Mouse (Mus musculus) heart, embryonic 13.5 days (tissue): ENCODE results near the gene Clasp1. TPM values are rescaled to one million over a fixed set of nuclear protein-coding genes. Genes with fewer than 3 reads are reported as not detected.

Experiments used
- ATAC-seq: fragments of 200-750 bp; cut with Nextera tagmentation; 2 replicates; pipeline ENCODE4 v1.8.0; 2017; ENCODE audit warnings: moderate TSS enrichment; ENCODE audit not compliant: insufficient number of reproducible peaks, low FRiP score, low TSS enrichment; ENCODE audit errors: extremely low read depth
- H3K27ac ChIP-seq: fragments of 300-500 bp; sonication (generic); replicated peaks from 2 replicates; pipeline ENCODE4 v1.5.1; 2015; ENCODE audit warnings: moderate library complexity, mild to moderate bottlenecking, inconsistent platforms
- H3K27me3 ChIP-seq: fragments of 300-500 bp; sonication (generic); replicated peaks from 2 replicates; pipeline ENCODE4 v1.6.1; 2015; ENCODE audit warnings: mild to moderate bottlenecking, inconsistent platforms
- H3K36me3 ChIP-seq: fragments of 300-500 bp; sonication (generic); 2 replicates; pipeline ENCODE4 v1.6.1; 2015; ENCODE audit warnings: mild to moderate bottlenecking, inconsistent platforms
- H3K4me1 ChIP-seq: fragments of 300-500 bp; sonication (generic); 2 replicates; pipeline ENCODE4 v1.6.1; 2015; ENCODE audit warnings: inconsistent platforms
- H3K4me2 ChIP-seq: fragments of 300-500 bp; sonication (generic); 2 replicates; pipeline ENCODE4 v1.6.1; 2015; ENCODE audit warnings: inconsistent platforms, mild to moderate bottlenecking, moderate library complexity
- H3K4me3 ChIP-seq: fragments of 300-500 bp; sonication (generic); 2 replicates; pipeline ENCODE4 v1.5.1; 2015; ENCODE audit warnings: moderate library complexity, mild to moderate bottlenecking, inconsistent platforms
- H3K9ac ChIP-seq: fragments of 300-500 bp; sonication (generic); 2 replicates; pipeline ENCODE4 v1.6.1; 2015; ENCODE audit warnings: inconsistent platforms, mild to moderate bottlenecking, moderate library complexity
- H3K9me3 ChIP-seq: fragments of 300-500 bp; sonication (generic); 2 replicates; pipeline ENCODE4 v1.6.1; 2016; ENCODE audit warnings: inconsistent platforms
- WGBS: fragments of 180-500 bp; shearing (Covaris S2); methylation state at CpG from one replicate; pipeline ENCODE4 v1.1.7; 2015; ENCODE audit warnings: mixed read lengths; 5-methylcytosine and 5-hydroxymethylcytosine counted together
- polyA plus RNA-seq: library from polyadenylated mRNA; unstranded; fragments of >200 nt; fragmentation: Nextera tagmentation; extraction: Ambion mirVana; gene quantifications from 2 replicates; pipeline ENCODE4 v1.2.1, GENCODE M21; 2015

The Clasp1 gene
- polyA plus RNA-seq, 1 experiment from 2014 or later = 73.2 TPM

DNA sequence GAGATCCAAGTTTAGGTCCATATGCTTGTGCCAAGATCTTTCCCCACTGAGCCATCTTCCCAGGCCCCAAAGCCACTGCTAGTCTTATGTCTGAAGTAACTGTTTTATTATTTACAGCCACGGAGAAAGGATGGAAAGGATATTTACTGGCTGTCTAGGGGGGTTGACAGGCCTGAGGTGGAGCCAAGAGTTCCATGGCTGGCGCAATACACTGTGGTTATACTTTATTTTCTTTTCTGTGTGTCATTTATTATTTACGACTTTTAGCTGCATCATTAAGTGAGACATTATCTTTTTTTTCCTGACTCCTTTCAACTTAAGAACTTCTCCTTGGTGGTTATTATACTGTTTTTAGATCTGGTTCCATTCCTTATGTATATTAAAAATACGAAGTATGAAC lies 42.7 kb downstream of the Clasp1 start:
- Histone ChIP-seq H3K4me1 (peaks cover 28% of the 10 kb centered on the region), H3K27ac (no peak overlapping the region), H3K4me2 (no peak overlapping the region), H3K9ac (no peak overlapping the region), H3K36me3 (peaks cover 5% of the 10 kb centered on the region), H3K27me3 (no peaks in the 10 kb centered on the region), H3K9me3 (no peaks in the 10 kb centered on the region), H3K4me3 (no peak overlapping the region)
- ATAC-seq = no peak
- WGBS = 86% methylated on average over 4 of the region's 4 CpGs

DNA sequence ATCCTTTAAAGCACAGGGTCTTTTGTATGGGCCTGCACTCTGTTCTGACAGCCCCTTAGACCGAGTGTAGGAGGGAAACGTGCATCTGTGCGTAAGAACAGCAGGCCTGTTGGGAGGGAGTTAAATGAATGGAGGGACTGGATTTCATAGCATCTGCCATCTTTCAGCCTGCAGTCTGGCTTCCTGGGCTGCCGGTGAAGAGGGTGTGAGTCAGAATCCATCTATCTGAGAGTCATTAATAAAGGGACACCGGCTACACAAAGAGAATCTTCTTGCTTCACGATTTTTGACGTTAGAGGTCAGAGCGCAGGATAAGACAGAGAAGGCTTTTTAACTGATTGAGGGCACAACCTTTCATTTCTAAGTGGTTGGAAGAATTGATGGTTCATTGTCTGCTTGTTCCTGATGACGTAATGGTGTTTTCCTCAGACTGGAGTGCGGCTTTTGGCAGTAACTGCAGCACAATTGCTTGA lies 46.2 kb downstream of the Clasp1 start:
- H3K4me1 ChIP-seq = peaks cover 17% of the 10 kb centered on the region
- 61% methylated on average over 10 of the region's 10 CpGs for WGBS
- H3K27me3 ChIP-seq = no peaks in the 10 kb centered on the region
- no peak overlapping the region for H3K4me2 ChIP-seq
- no peak overlapping the region for H3K4me3 ChIP-seq
- H3K9me3 ChIP-seq = no peaks in the 10 kb centered on the region
- H3K27ac ChIP-seq = 0 out of 2 replicates have a peak overlapping the region, but pooled peaks have one; percentile 5
- no peak overlapping the region for H3K9ac ChIP-seq
- no peak for ATAC-seq
- peaks cover 5% of the 10 kb centered on the region for H3K36me3 ChIP-seq

DNA sequence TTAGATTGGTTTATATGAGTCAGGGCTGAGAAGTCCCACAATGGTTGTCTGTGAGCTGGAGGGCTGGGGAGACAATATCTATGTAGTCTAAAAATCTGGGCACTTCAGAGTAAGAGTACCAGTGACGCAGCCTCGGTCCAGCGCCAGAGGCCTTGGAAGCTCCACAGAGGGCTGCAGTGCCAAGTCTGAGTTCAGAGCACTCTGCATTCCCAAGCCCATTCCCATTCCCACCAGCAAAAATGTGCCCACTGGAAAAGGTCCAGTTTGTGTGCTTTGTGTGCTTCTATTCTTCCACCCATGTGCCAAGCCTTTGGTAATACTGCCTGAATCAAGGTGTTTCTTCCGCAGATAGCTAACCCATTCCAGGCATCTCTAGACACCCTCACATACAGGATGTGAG lies 49.0 kb downstream of the Clasp1 start:
- peaks cover 5% of the 10 kb centered on the region for H3K36me3 ChIP-seq
- 84% methylated on average over 4 of the region's 4 CpGs for WGBS
- no peak for ATAC-seq

GRCm38 (mm10) chr1:118438332-118438731 lies 49.5 kb downstream of the Clasp1 start:
- no peak for ATAC-seq
- Histone ChIP-seq H3K9me3 (no peaks in the 10 kb centered on the region), H3K4me1 (peaks cover 18% of the 10 kb centered on the region), H3K36me3 (peaks cover 3% of the 10 kb centered on the region), H3K4me2 (no peak overlapping the region), H3K27me3 (no peaks in the 10 kb centered on the region), H3K9ac (no peak overlapping the region), H3K4me3 (no peak overlapping the region), H3K27ac (no peak overlapping the region)

More for the DNA sequence above, 49.0 kb downstream of the Clasp1 start:
- Histone ChIP-seq H3K27ac (no peak overlapping the region), H3K9me3 (no peaks in the 10 kb centered on the region), H3K4me1 (peaks cover 17% of the 10 kb centered on the region), H3K4me3 (no peak overlapping the region), H3K4me2 (no peak overlapping the region), H3K27me3 (no peaks in the 10 kb centered on the region), H3K9ac (no peak overlapping the region)

GRCm38 (mm10) chr1:118440547-118440946 lies 51.7 kb downstream of the Clasp1 start:
- ATAC-seq = no peak
- H3K27me3 ChIP-seq = no peaks in the 10 kb centered on the region
- H3K27ac ChIP-seq = no peak overlapping the region
- H3K36me3 ChIP-seq = no peaks in the 10 kb centered on the region
- WGBS = 85% methylated on average over 1 of the region's 1 CpGs
- no peak overlapping the region for H3K9ac ChIP-seq
- H3K4me3 ChIP-seq = no peak overlapping the region
- no peaks in the 10 kb centered on the region for H3K9me3 ChIP-seq
- H3K4me1 ChIP-seq = peaks cover 34% of the 10 kb centered on the region
- H3K4me2 ChIP-seq = no peak overlapping the region

DNA sequence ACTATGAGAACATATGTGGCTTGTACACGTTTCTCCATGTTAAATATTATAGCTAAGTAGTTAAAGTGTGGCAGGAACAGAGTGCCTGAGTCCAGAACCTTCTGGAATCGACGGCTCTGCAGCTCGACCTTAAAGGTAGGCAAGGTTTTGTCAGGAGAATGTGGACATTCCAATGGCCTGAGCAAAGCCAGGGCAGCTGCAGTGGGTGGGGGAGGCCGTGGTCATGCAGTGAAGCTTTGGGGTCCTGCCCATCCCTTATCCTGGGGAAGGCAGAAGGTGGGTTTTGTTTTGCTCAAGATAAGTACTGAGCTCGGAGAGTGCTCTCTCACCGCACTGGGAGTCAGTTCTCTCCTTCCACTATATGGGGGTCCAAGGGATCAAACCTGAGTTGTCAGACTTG lies 55.6 kb downstream of the Clasp1 start:
- Histone ChIP-seq H3K4me1 (peaks cover 53% of the 10 kb centered on the region), H3K27me3 (no peaks in the 10 kb centered on the region), H3K4me2 (no peak overlapping the region), H3K36me3 (no peaks in the 10 kb centered on the region), H3K4me3 (no peak overlapping the region), H3K9me3 (no peaks in the 10 kb centered on the region), H3K9ac (no peak overlapping the region), H3K27ac (no peak overlapping the region)
- no peak for ATAC-seq
- 46% methylated on average over 7 of the region's 7 CpGs for WGBS

DNA sequence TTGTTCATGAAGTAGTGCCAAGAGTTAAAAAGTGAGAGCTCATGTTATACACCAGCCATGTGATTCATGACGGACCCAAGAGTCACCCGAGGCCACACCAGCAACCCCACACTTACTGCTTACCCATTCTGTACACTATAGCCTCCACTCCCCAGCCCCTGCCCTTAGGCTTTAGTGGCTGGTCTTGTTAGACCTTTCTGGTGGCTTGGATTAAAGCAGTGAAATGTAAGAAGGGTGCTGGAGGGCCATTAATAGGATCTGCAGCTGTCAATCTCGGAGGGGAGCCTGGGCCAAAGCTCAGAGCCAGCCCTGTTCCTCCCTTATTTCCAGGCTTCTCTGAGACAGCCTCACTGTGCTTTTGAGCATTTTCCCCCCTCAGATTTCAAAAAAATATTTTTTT lies 56.1 kb downstream of the Clasp1 start:
- no peak for ATAC-seq
- H3K27me3 ChIP-seq = no peaks in the 10 kb centered on the region
- H3K4me2 ChIP-seq = no peak overlapping the region
- no peaks in the 10 kb centered on the region for H3K36me3 ChIP-seq
- no peaks in the 10 kb centered on the region for H3K9me3 ChIP-seq
- WGBS = 56% methylated on average over 3 of the region's 3 CpGs
- no peak overlapping the region for H3K9ac ChIP-seq
- no peak overlapping the region for H3K4me3 ChIP-seq
- H3K4me1 ChIP-seq = peaks cover 53% of the 10 kb centered on the region
- 0 out of 2 replicates have a peak overlapping the region, but pooled peaks have one; percentile 26 for H3K27ac ChIP-seq

DNA sequence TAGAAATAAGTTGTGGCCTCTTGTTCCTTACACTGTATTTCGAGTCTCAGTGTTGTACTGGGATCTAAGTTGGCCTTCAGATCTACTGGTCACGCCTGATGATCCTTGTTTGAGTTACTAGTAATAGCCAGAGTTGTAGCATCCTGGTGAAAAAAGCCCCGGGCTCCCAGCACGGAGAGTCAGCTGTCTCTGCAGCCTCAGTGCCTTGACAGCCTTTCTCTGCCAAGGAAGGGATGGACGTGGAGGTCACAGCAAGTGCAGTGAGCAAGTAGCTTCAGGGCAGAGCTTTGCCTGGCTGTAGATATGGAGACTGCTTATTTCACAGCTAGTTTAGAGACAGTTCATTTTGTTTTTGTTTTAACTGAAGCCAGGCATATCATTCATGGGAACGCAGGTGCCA lies 56.6 kb downstream of the Clasp1 start:
- Histone ChIP-seq H3K9ac (0 out of 2 replicates have a peak overlapping the region, but pooled peaks have one; percentile 20), H3K4me1 (peaks cover 53% of the 10 kb centered on the region), H3K27me3 (no peaks in the 10 kb centered on the region), H3K4me3 (no peak overlapping the region), H3K27ac (no peak overlapping the region), H3K4me2 (no peak overlapping the region), H3K36me3 (no peaks in the 10 kb centered on the region), H3K9me3 (no peaks in the 10 kb centered on the region)
- ATAC-seq = no peak
- 66% methylated on average over 6 of the region's 6 CpGs for WGBS

DNA sequence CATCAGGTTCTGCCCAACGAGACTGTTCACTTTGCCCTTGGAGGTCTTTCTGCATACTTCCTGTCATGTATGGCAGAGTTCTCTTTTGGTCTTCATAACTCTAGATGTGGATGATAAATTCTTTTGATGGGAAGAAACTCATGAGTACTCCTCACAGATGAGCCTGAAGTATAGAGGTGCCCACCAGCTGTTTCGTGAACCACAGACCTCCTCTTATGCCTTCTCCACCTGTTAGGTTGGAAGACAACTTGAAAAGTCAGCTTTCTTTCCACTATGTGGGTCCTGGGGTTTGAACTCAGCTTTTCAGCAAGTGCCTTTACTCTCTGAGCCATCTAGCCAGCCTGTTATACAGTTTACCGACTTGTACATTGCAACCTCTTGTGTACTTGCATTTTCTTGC lies 57.1 kb downstream of the Clasp1 start:
- peak overlapping the region; percentile 42; the same call in 1 of the 2 replicates for H3K27ac ChIP-seq
- no peak overlapping the region for H3K4me2 ChIP-seq
- H3K27me3 ChIP-seq = no peaks in the 10 kb centered on the region
- no peak overlapping the region for H3K4me3 ChIP-seq
- H3K4me1 ChIP-seq = peaks cover 53% of the 10 kb centered on the region
- H3K9me3 ChIP-seq = no peaks in the 10 kb centered on the region
- 0 out of 2 replicates have a peak overlapping the region, but pooled peaks have one; percentile 20 for H3K9ac ChIP-seq
- no peak for ATAC-seq
- H3K36me3 ChIP-seq = no peaks in the 10 kb centered on the region
- 75% methylated on average over 3 of the region's 3 CpGs for WGBS

DNA sequence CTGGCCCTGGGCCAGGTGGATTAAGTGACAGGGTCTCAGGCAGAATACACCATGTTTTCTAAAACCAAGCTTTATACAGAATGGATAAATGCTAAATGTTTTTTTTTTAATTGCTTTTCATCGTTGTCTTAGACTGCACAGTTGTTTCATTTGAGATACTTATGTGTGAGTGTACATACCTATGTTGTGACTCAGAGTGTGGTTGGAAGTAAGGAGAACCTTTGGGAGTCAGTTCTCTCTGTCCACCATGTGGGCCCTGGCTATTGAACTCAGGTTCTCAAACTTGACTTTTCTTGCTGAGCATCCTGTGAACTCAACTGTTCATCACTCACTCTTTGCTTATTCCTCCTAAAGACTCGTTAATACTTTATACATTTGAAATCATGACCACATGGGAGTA lies 58.3 kb downstream of the Clasp1 start:
- Histone ChIP-seq H3K27me3 (no peaks in the 10 kb centered on the region), H3K4me3 (no peak overlapping the region), H3K9ac (no peak overlapping the region), H3K36me3 (no peaks in the 10 kb centered on the region), H3K9me3 (no peaks in the 10 kb centered on the region), H3K4me2 (no peak overlapping the region), H3K27ac (peak overlapping the region; percentile 42; the same call in 1 of the 2 replicates), H3K4me1 (peaks cover 53% of the 10 kb centered on the region)
- ATAC-seq = no peak
- WGBS = 78% methylated on average over 2 of the region's 2 CpGs

- no peaks in the 10 kb centered on the region for H3K9me3 ChIP-seq
- no peak overlapping the region for H3K9ac ChIP-seq
- H3K4me1 ChIP-seq = peaks cover 57% of the 10 kb centered on the region
- no peaks in the 10 kb centered on the region for H3K27me3 ChIP-seq
- no peak for ATAC-seq
- H3K27ac ChIP-seq = no peak overlapping the region
- WGBS = 92% methylated on average over 1 of the region's 1 CpGs
- no peak overlapping the region for H3K4me3 ChIP-seq
- H3K4me2 ChIP-seq = no peak overlapping the region
- no peaks in the 10 kb centered on the region for H3K36me3 ChIP-seq
These were observed 59.4 kb downstream of the Clasp1 start for GRCm38 (mm10) chr1:118448214-118448613.

GRCm38 (mm10) chr1:118450891-118451450 lies 62.1 kb downstream of the Clasp1 start:
- no peaks in the 10 kb centered on the region for H3K9me3 ChIP-seq
- ATAC-seq = no peak
- no peak overlapping the region for H3K9ac ChIP-seq
- H3K4me3 ChIP-seq = no peak overlapping the region
- no peak overlapping the region for H3K4me2 ChIP-seq
- H3K27ac ChIP-seq = no peak overlapping the region
- peaks cover 35% of the 10 kb centered on the region for H3K4me1 ChIP-seq
- H3K27me3 ChIP-seq = no peaks in the 10 kb centered on the region
- no peaks in the 10 kb centered on the region for H3K36me3 ChIP-seq
- 86% methylated on average over 3 of the region's 3 CpGs for WGBS
